Mouse (Mus musculus) forebrain, embryonic 10.5 days (tissue): ENCODE results near the gene Tprgl. TPM values are rescaled to one million over a fixed set of nuclear protein-coding genes. Genes with fewer than 3 reads are reported as not detected.

Source experiments
- polyA plus RNA-seq: library from polyadenylated mRNA; unstranded; fragments of >200 nt; fragmentation: Nextera tagmentation; extraction: Ambion mirVana; gene quantifications from 2 replicates; pipeline ENCODE4 v1.2.1, GENCODE M21; 2016

Tprgl gene
- polyA plus RNA-seq, 1 experiment from 2014 or later = 106 TPM

Other genes starting within 250 kb of the Tprgl start
- gene A430005L14Rik, start 203.4 kb downstream of the Tprgl start, polyA plus RNA-seq = 151 TPM in 2 replicates
- gene Dffb, start 185.5 kb downstream of the Tprgl start, polyA plus RNA-seq = 13.5 and 14.8 TPM in 2 replicates
- 20.0 and 22.0 TPM in 2 replicates for gene Cep104, start 185.5 kb downstream of the Tprgl start, polyA plus RNA-seq
- gene Lrrc47, start 148.9 kb downstream of the Tprgl start, polyA plus RNA-seq = 20.1 and 21.9 TPM in 2 replicates
- 22.1 and 27.4 TPM in 2 replicates for gene Smim1, start 134.4 kb downstream of the Tprgl start, polyA plus RNA-seq
- not detected in 2 replicates for gene Ccdc27, start 118.0 kb downstream of the Tprgl start, polyA plus RNA-seq
- gene Trp73, start 20.5 kb downstream of the Tprgl start, polyA plus RNA-seq = 1.9 and 4.5 TPM in 2 replicates
- gene Wrap73, start 18.3 kb downstream of the Tprgl start, polyA plus RNA-seq = 47.5 and 50.3 TPM in 2 replicates
- 26.4 and 28.0 TPM in 2 replicates for gene Megf6, start 10.1 kb upstream of the Tprgl start, polyA plus RNA-seq
- gene Arhgef16, start 141.0 kb upstream of the Tprgl start, polyA plus RNA-seq = 2.6 and 3.4 TPM in 2 replicates
- gene B230104I21Rik, start 175.5 kb upstream of the Tprgl start, polyA plus RNA-seq = not detected in 2 replicates